Mouse (Mus musculus) MEL-GATA-1-ER (cell line): ENCODE data around the gene Card10.

Source experiments
- DNase-seq: peaks from one replicate; pipeline ENCODE4 v3.0.0-alpha.2; 2012; ENCODE audit warnings: low read depth; ENCODE audit errors: extremely low read depth

Card10 gene

GRCm38 (mm10) chr15:78834233-78835005 lies 31.6 kb upstream of the Card10 start:
- DNase-seq, result no peak

GRCm38 (mm10) chr15:78833582-78833981 lies 30.7 kb upstream of the Card10 start:
- DNase-seq, result no peak

GRCm38 (mm10) chr15:78832701-78833123 lies 29.9 kb upstream of the Card10 start:
- DNase-seq, result no peak

GRCm38 (mm10) chr15:78831720-78832657 lies 29.1 kb upstream of the Card10 start:
- no peak for DNase-seq

- no peak for DNase-seq
Measured at GRCm38 (mm10) chr15:78830742-78831719, 28.2 kb upstream of the Card10 start.

- DNase-seq, result no peak
Measured at GRCm38 (mm10) chr15:78829636-78830035, 26.8 kb upstream of the Card10 start.

GRCm38 (mm10) chr15:78828315-78828714 lies 25.5 kb upstream of the Card10 start:
- no peak for DNase-seq

GRCm38 (mm10) chr15:78826213-78827204 lies 23.7 kb upstream of the Card10 start:
- peak; percentile 58 for DNase-seq

- no peak for DNase-seq
Measured at GRCm38 (mm10) chr15:78816074-78816391, 13.2 kb upstream of the Card10 start.

GRCm38 (mm10) chr15:78815314-78816073 lies 12.7 kb upstream of the Card10 start:
- no peak for DNase-seq

- DNase-seq, result no peak
Measured at GRCm38 (mm10) chr15:78813603-78814002, 10.8 kb upstream of the Card10 start.

- DNase-seq, result no peak
Measured at GRCm38 (mm10) chr15:78810146-78810545, 7.3 kb upstream of the Card10 start.

GRCm38 (mm10) chr15:78809739-78810138 lies 6.9 kb upstream of the Card10 start:
- DNase-seq, result no peak

- DNase-seq, result no peak
Measured at GRCm38 (mm10) chr15:78808980-78809379, 6.1 kb upstream of the Card10 start.

- DNase-seq, result no peak
Measured at GRCm38 (mm10) chr15:78807141-78807540, 4.3 kb upstream of the Card10 start.

GRCm38 (mm10) chr15:78806614-78807013 lies 3.8 kb upstream of the Card10 start:
- DNase-seq, result no peak

GRCm38 (mm10) chr15:78805351-78805750 lies 2.5 kb upstream of the Card10 start:
- no peak for DNase-seq

- DNase-seq, result no peak
Measured at GRCm38 (mm10) chr15:78804326-78804725, 1.5 kb upstream of the Card10 start.

GRCm38 (mm10) chr15:78803499-78803900 lies 658 bp upstream of the Card10 start:
- no peak for DNase-seq
